Mouse (Mus musculus) 3T3-L1 (cell line): ENCODE measurements around the gene Scamp3.
A peak's percentile ranks its signal among the peaks of the same experiment; 100 is the strongest.

Experiments used
- DNase-seq: peaks from one replicate; pipeline ENCODE4 v3.0.0-alpha.2; 2015; ENCODE audit warnings: low read depth, low spot score

Scamp3 gene

GRCm38 (mm10) chr3:89225918-89226317 is 48.6 kb downstream of the Scamp3 start:
- DNase-seq = no peak

- no peak for DNase-seq
These were observed 49.1 kb downstream of the Scamp3 start for GRCm38 (mm10) chr3:89226361-89226760.

- DNase-seq = no peak
These were observed 49.6 kb downstream of the Scamp3 start, which contains the start of gene Mtx1 for GRCm38 (mm10) chr3:89226900-89227299. Mtx1 (minus strand) TSS chr3:89227088.

- DNase-seq = peak; percentile 97
These were observed 50.3 kb downstream of the Scamp3 start for GRCm38 (mm10) chr3:89227307-89228179.

- DNase-seq = peak; percentile 94
These were observed 50.9 kb downstream of the Scamp3 start for GRCm38 (mm10) chr3:89228180-89228549.

- no peak for DNase-seq
These were observed 51.6 kb downstream of the Scamp3 start, which contains the start of gene Muc1 for GRCm38 (mm10) chr3:89228836-89229235. Muc1 (plus strand) TSS chr3:89229057.

GRCm38 (mm10) chr3:89229276-89229675 is 52.0 kb downstream of the Scamp3 start:
- DNase-seq = no peak

GRCm38 (mm10) chr3:89230561-89230960 is 53.3 kb downstream of the Scamp3 start:
- DNase-seq = no peak

- no peak for DNase-seq
These were observed 54.1 kb downstream of the Scamp3 start for GRCm38 (mm10) chr3:89231345-89231744.

- no peak for DNase-seq
These were observed 54.6 kb downstream of the Scamp3 start for GRCm38 (mm10) chr3:89231772-89232275.
